8 mouse cellular contexts compared by ENCODE assay signal in genomic region chr10:123195961-123196834, GRCm38 (mm10). TPM values are rescaled to one million over a fixed set of nuclear protein-coding genes. Genes with fewer than 3 reads are reported as not detected.
DNase-seq lines count a peak whose midpoint lies in the region; ATAC-seq and TF ChIP-seq lines count a peak whose summit lies in the region.

No protein-coding gene starts in this region.

- peak overlapping the region; percentile 57 for H3K4me2 ChIP-seq in kidney, embryonic 14.5 days (replicated peaks; ENCODE audit: low read depth, low read length)
- H3K4me2 ChIP-seq in lung, postnatal 0 days (replicated peaks; ENCODE audit: low read depth, low read length): peak overlapping the region; percentile 70

- peak; percentile 5 for DNase-seq in urinary bladder, postnatal 14 days (ENCODE audit: low spot score)
- DNase-seq in urinary bladder, postnatal 10 days (ENCODE audit: low spot score): no peak
- DNase-seq in c-Kit-negative CD71-positive TER-119-positive erythroid progenitor cells, embryonic 14.5 days (ENCODE audit: low read depth, low spot score): peak; percentile 72
- peak; percentile 16 for DNase-seq in gastrocnemius, postnatal 14 days
- peak; percentile 63 for DNase-seq in lung, postnatal 0 days (ENCODE audit: low spot score)
- peak; percentile 31 to 44 for DNase-seq in right cerebral cortex, adult 2 months (ENCODE audit: low spot score in 2 of 2)
- DNase-seq in ovary, postnatal 14 days (ENCODE audit: low spot score): no peak

- H3K27me3 ChIP-seq in kidney, embryonic 14.5 days (ENCODE audit: control insufficient read depth, insufficient read depth, low read length): no peaks in the 10 kb centered on the region
- H3K27me3 ChIP-seq in lung, postnatal 0 days (replicated peaks; ENCODE audit: insufficient read depth, low read length): no peaks in the 10 kb centered on the region

- no peaks in the 10 kb centered on the region for H3K36me3 ChIP-seq in kidney, embryonic 14.5 days (ENCODE audit: control insufficient read depth, insufficient read depth, low read length)
- no peaks in the 10 kb centered on the region for H3K36me3 ChIP-seq in lung, postnatal 0 days (ENCODE audit: insufficient read depth, low read length)

- intact Hi-C loops in gastrocnemius, postnatal 14 days (cut with DNase I; ENCODE audit: low total_unique reads): no loop called here

- 0 out of 2 replicates have a peak, but pooled peaks cover 6% of the 10 kb centered on the region for H3K4me1 ChIP-seq in kidney, embryonic 14.5 days (ENCODE audit: control insufficient read depth, insufficient read depth, low read length)
- peaks cover 8% of the 10 kb centered on the region; the same call in 1 of the 2 replicates for H3K4me1 ChIP-seq in lung, postnatal 0 days (ENCODE audit: insufficient read depth, low read depth, low read length)

- H3K9ac ChIP-seq in kidney, embryonic 14.5 days (ENCODE audit: low read depth, low read length): peak overlapping the region; percentile 86
- peak overlapping the region; percentile 72 for H3K9ac ChIP-seq in lung, postnatal 0 days (replicated peaks; ENCODE audit: low read depth)

- no peak for TF ChIP-seq CTCF in lung, postnatal 0 days (IDR thresholded peaks at IDR 0.05)

- peak overlapping the region; percentile 96 for H3K4me3 ChIP-seq in kidney, embryonic 14.5 days (ENCODE audit: low read length)
- H3K4me3 ChIP-seq in lung, postnatal 0 days (ENCODE audit: low read depth, low read length): peak overlapping the region; percentile 99

- peak; percentile 74 for ATAC-seq in kidney, embryonic 14.5 days (ENCODE audit: low FRiP score, low TSS enrichment)
- ATAC-seq in lung, postnatal 0 days: peak; percentile 73

- WGBS in kidney, embryonic 14.5 days: under 1% methylated on average over 51 of the region's 66 CpGs
- 4% methylated on average over 31 of the region's 66 CpGs for WGBS in lung, postnatal 0 days

- no peak for TF ChIP-seq EP300 in lung, postnatal 0 days (IDR thresholded peaks at IDR 0.05)

- H3K9me3 ChIP-seq in kidney, embryonic 14.5 days (ENCODE audit: control insufficient read depth, low read length): no peaks in the 10 kb centered on the region
- no peaks in the 10 kb centered on the region for H3K9me3 ChIP-seq in lung, postnatal 0 days (ENCODE audit: low read length)

- peak overlapping the region; percentile 92 for H3K27ac ChIP-seq in kidney, embryonic 14.5 days (ENCODE audit: low read depth, low read length)
- peak overlapping the region; percentile 93 for H3K27ac ChIP-seq in lung, postnatal 0 days (ENCODE audit: low read length)

RNA-seq across cellular contexts. Expression of gene Usp15, which starts 0.6 kb away (rescaled TPM):
- total RNA-seq in gastrocnemius, postnatal 14 days (2021): 100 to 1,000 TPM; 145 to 155 TPM
- polyA plus RNA-seq in kidney, embryonic 14.5 days (2014; fragmentation: Nextera tagmentation; extraction: Ambion mirVana): 73.9 and 84.1 TPM in 2 replicates
- polyA plus RNA-seq in lung, postnatal 0 days (2015; fragmentation: Nextera tagmentation; extraction: Ambion mirVana): 48.2 and 52.8 TPM in 2 replicates

Comparison
In these comparisons a context has a peak if more than half of its experiments do, and no peak if none do; other contexts are left out.
1. DNase-seq: peak in urinary bladder, postnatal 14 days (single experiment), c-Kit-negative CD71-positive TER-119-positive erythroid progenitor cells, embryonic 14.5 days (single experiment), gastrocnemius, postnatal 14 days (single experiment), lung, postnatal 0 days (single experiment) and right cerebral cortex, adult 2 months (2 of 2); none in urinary bladder, postnatal 10 days (single experiment) and ovary, postnatal 14 days (single experiment).